Mouse (Mus musculus): ENCODE measurements around the gene Fsd1. TPM values are rescaled to one million over a fixed set of nuclear protein-coding genes. Genes with fewer than 3 reads are reported as not detected.

The Fsd1 gene
- total and polyA plus RNA-seq, 3 experiments = 0.27 TPM; not detected in 2

- Histone ChIP-seq H3K9me3 (replicated peaks) (no peaks in the 10 kb centered on the region), H3K4me3 (ENCODE audit: low read depth, low read length) (no peak overlapping the region), H3K36me3 (replicated peaks) (peaks cover 99% of the 10 kb centered on the region), H3K4me1 (ENCODE audit: insufficient read depth, low read depth, low read length) (peaks cover 73% of the 10 kb centered on the region), H3K27me3 (ENCODE audit: insufficient read depth, low read length) (no peaks in the 10 kb centered on the region)
- no peak for ATAC-seq (ENCODE audit: extremely low read depth, insufficient number of reproducible peaks, low FRiP score, poor library complexity, severe bottlenecking)
- DNase-seq (ENCODE audit: low spot score) = no peak
- no peak for TF ChIP-seq CTCF (IDR thresholded peaks at IDR 0.05; ENCODE audit: low read depth, low read length)
- TF ChIP-seq GATA1 (IDR thresholded peaks at IDR 0.05; ENCODE audit: borderline replicate concordance, low read length) = no peak
- no peak for TF ChIP-seq TAL1 (conservative IDR thresholded peaks at IDR 0.05; ENCODE audit: low read depth, low read length)
- no peak for TF ChIP-seq GATA2 (IDR thresholded peaks at IDR 0.05; ENCODE audit: borderline replicate concordance, low read depth, low read length)
- TF ChIP-seq POLR2AphosphoS5 (IDR thresholded peaks at IDR 0.05; ENCODE audit: insufficient replicate concordance, low read depth, low read length) = no peak
Measured at GRCm38 (mm10) chr17:56022989-56023290, 36.6 kb downstream of the Fsd1 start.

- no peak for TF ChIP-seq CTCF (IDR thresholded peaks at IDR 0.05; ENCODE audit: low read depth, low read length)
- TF ChIP-seq TAL1 (conservative IDR thresholded peaks at IDR 0.05; ENCODE audit: low read depth, low read length) = no peak
- no peak for TF ChIP-seq GATA2 (IDR thresholded peaks at IDR 0.05; ENCODE audit: borderline replicate concordance, low read depth, low read length)
- no peak for TF ChIP-seq GATA1 (IDR thresholded peaks at IDR 0.05; ENCODE audit: borderline replicate concordance, low read length)
- TF ChIP-seq POLR2AphosphoS5 (IDR thresholded peaks at IDR 0.05; ENCODE audit: insufficient replicate concordance, low read depth, low read length) = no peak
- ATAC-seq (ENCODE audit: extremely low read depth, insufficient number of reproducible peaks, low FRiP score, poor library complexity, severe bottlenecking) = no peak
- Histone ChIP-seq H3K27me3 (ENCODE audit: insufficient read depth, low read length) (no peaks in the 10 kb centered on the region), H3K36me3 (replicated peaks) (peaks cover 99% of the 10 kb centered on the region), H3K4me1 (ENCODE audit: insufficient read depth, low read depth, low read length) (peaks cover 70% of the 10 kb centered on the region), H3K9me3 (replicated peaks) (no peaks in the 10 kb centered on the region), H3K4me3 (ENCODE audit: low read depth, low read length) (no peak overlapping the region)
- DNase-seq (ENCODE audit: low spot score) = no peak
Measured at GRCm38 (mm10) chr17:56023386-56023785, 37.1 kb downstream of the Fsd1 start.

- H3K36me3 ChIP-seq (replicated peaks) = peaks cover 99% of the 10 kb centered on the region
- DNase-seq (ENCODE audit: low spot score) = no peak
- H3K4me1 ChIP-seq (ENCODE audit: insufficient read depth, low read depth, low read length) = peaks cover 69% of the 10 kb centered on the region
- no peak overlapping the region for H3K4me3 ChIP-seq (ENCODE audit: low read depth, low read length)
- TF ChIP-seq CTCF (IDR thresholded peaks at IDR 0.05; ENCODE audit: low read depth, low read length) = no peak
- no peak for TF ChIP-seq GATA1 (IDR thresholded peaks at IDR 0.05; ENCODE audit: borderline replicate concordance, low read length)
- TF ChIP-seq GATA2 (IDR thresholded peaks at IDR 0.05; ENCODE audit: borderline replicate concordance, low read depth, low read length) = no peak
- no peak for TF ChIP-seq TAL1 (conservative IDR thresholded peaks at IDR 0.05; ENCODE audit: low read depth, low read length)
- no peak for TF ChIP-seq POLR2AphosphoS5 (IDR thresholded peaks at IDR 0.05; ENCODE audit: insufficient replicate concordance, low read depth, low read length)
- no peak for ATAC-seq (ENCODE audit: extremely low read depth, insufficient number of reproducible peaks, low FRiP score, poor library complexity, severe bottlenecking)
- H3K27me3 ChIP-seq (ENCODE audit: insufficient read depth, low read length) = no peaks in the 10 kb centered on the region
- H3K9me3 ChIP-seq (replicated peaks) = no peaks in the 10 kb centered on the region
Measured at GRCm38 (mm10) chr17:56024476-56024875, 38.2 kb downstream of the Fsd1 start.

GRCm38 (mm10) chr17:56024931-56025330 lies 38.6 kb downstream of the Fsd1 start:
- DNase-seq (ENCODE audit: low spot score) (no peak), ATAC-seq (ENCODE audit: extremely low read depth, insufficient number of reproducible peaks, low FRiP score, poor library complexity, severe bottlenecking) (no peak)
- Histone ChIP-seq H3K9me3 (replicated peaks) (no peaks in the 10 kb centered on the region), H3K4me3 (ENCODE audit: low read depth, low read length) (no peak overlapping the region), H3K36me3 (replicated peaks) (peaks cover 99% of the 10 kb centered on the region), H3K4me1 (ENCODE audit: insufficient read depth, low read depth, low read length) (peaks cover 69% of the 10 kb centered on the region), H3K27me3 (ENCODE audit: insufficient read depth, low read length) (no peaks in the 10 kb centered on the region)
- TF ChIP-seq POLR2AphosphoS5 (IDR thresholded peaks at IDR 0.05; ENCODE audit: insufficient replicate concordance, low read depth, low read length) = no peak
- TF ChIP-seq TAL1 (conservative IDR thresholded peaks at IDR 0.05; ENCODE audit: low read depth, low read length) = no peak
- no peak for TF ChIP-seq GATA2 (IDR thresholded peaks at IDR 0.05; ENCODE audit: borderline replicate concordance, low read depth, low read length)
- TF ChIP-seq GATA1 (IDR thresholded peaks at IDR 0.05; ENCODE audit: borderline replicate concordance, low read length) = no peak

- no peaks in the 10 kb centered on the region for H3K27me3 ChIP-seq (ENCODE audit: insufficient read depth, low read length)
- DNase-seq (ENCODE audit: low spot score) = no peak
- TF ChIP-seq GATA2 (IDR thresholded peaks at IDR 0.05; ENCODE audit: borderline replicate concordance, low read depth, low read length) = no peak
- TF ChIP-seq POLR2AphosphoS5 (IDR thresholded peaks at IDR 0.05; ENCODE audit: insufficient replicate concordance, low read depth, low read length) = no peak
- no peak for TF ChIP-seq TAL1 (conservative IDR thresholded peaks at IDR 0.05; ENCODE audit: low read depth, low read length)
- TF ChIP-seq CTCF (IDR thresholded peaks at IDR 0.05; ENCODE audit: low read depth, low read length) = no peak
- no peak for TF ChIP-seq GATA1 (IDR thresholded peaks at IDR 0.05; ENCODE audit: borderline replicate concordance, low read length)
- H3K36me3 ChIP-seq (replicated peaks) = peaks cover 98% of the 10 kb centered on the region
- no peak overlapping the region for H3K4me3 ChIP-seq (ENCODE audit: low read depth, low read length)
- H3K4me1 ChIP-seq (ENCODE audit: insufficient read depth, low read depth, low read length) = peaks cover 72% of the 10 kb centered on the region
- no peak for ATAC-seq (ENCODE audit: extremely low read depth, insufficient number of reproducible peaks, low FRiP score, poor library complexity, severe bottlenecking)
- H3K9me3 ChIP-seq (replicated peaks) = no peaks in the 10 kb centered on the region
Measured at GRCm38 (mm10) chr17:56026303-56026702, 40.0 kb downstream of the Fsd1 start.

- ATAC-seq (ENCODE audit: extremely low read depth, insufficient number of reproducible peaks, low FRiP score, poor library complexity, severe bottlenecking) = no peak
- Histone ChIP-seq H3K4me3 (ENCODE audit: low read depth, low read length) (no peak overlapping the region), H3K4me1 (ENCODE audit: insufficient read depth, low read depth, low read length) (peaks cover 71% of the 10 kb centered on the region), H3K9me3 (replicated peaks) (no peaks in the 10 kb centered on the region), H3K36me3 (replicated peaks) (peaks cover 97% of the 10 kb centered on the region), H3K27me3 (ENCODE audit: insufficient read depth, low read length) (no peaks in the 10 kb centered on the region)
- TF ChIP-seq TAL1 (conservative IDR thresholded peaks at IDR 0.05; ENCODE audit: low read depth, low read length) = no peak
- TF ChIP-seq POLR2AphosphoS5 (IDR thresholded peaks at IDR 0.05; ENCODE audit: insufficient replicate concordance, low read depth, low read length) = no peak
- TF ChIP-seq CTCF (IDR thresholded peaks at IDR 0.05; ENCODE audit: low read depth, low read length) = no peak
- TF ChIP-seq GATA1 (IDR thresholded peaks at IDR 0.05; ENCODE audit: borderline replicate concordance, low read length) = no peak
- no peak for TF ChIP-seq GATA2 (IDR thresholded peaks at IDR 0.05; ENCODE audit: borderline replicate concordance, low read depth, low read length)
- no peak for DNase-seq (ENCODE audit: low spot score)
Measured at GRCm38 (mm10) chr17:56026881-56027280, 40.6 kb downstream of the Fsd1 start.
